Mouse (Mus musculus) heart, adult 2 months (tissue): Measurements from ENCODE around the gene Igfals.

Experiments used
- CTCF ChIP-seq: fragments of 200-600 bp; IDR thresholded peaks from 2 replicates; pipeline ENCODE4 v1.8.1; 2022; ENCODE audit warnings: antibody characterized with exemption, mild to moderate bottlenecking, moderate library complexity
- EP300 ChIP-seq: fragments of 200-500 bp; IDR thresholded peaks from 2 replicates; pipeline ENCODE4 v1.6.1; 2011; ENCODE audit warnings: low read depth, low read length, control low read depth; ENCODE audit not compliant: insufficient read depth
- POLR2A ChIP-seq: fragments of 200-500 bp; IDR thresholded peaks from 2 replicates; pipeline ENCODE4 v1.6.1; 2011; ENCODE audit warnings: mild to moderate bottlenecking, low read depth, low read length, control low read depth; ENCODE audit not compliant: insufficient read depth

- TF ChIP-seq CTCF (peak; percentile 72), EP300 (no peak), POLR2A (no peak)
Measured at GRCm38 (mm10) chr17:24881738-24882440, 16.1 kb downstream of the Igfals start.
